Mouse (Mus musculus): Measurements from ENCODE around the gene Necab3. TPM values are rescaled to one million over a fixed set of nuclear protein-coding genes. Genes with fewer than 3 reads are reported as not detected.
A peak's percentile ranks its signal among the peaks of the same experiment; 100 is the strongest.

The Necab3 gene
- 5.2 and 7.6 TPM in 2 replicates for polyA plus RNA-seq (2016; fragmentation: Nextera tagmentation; extraction: Ambion mirVana)

DNA sequence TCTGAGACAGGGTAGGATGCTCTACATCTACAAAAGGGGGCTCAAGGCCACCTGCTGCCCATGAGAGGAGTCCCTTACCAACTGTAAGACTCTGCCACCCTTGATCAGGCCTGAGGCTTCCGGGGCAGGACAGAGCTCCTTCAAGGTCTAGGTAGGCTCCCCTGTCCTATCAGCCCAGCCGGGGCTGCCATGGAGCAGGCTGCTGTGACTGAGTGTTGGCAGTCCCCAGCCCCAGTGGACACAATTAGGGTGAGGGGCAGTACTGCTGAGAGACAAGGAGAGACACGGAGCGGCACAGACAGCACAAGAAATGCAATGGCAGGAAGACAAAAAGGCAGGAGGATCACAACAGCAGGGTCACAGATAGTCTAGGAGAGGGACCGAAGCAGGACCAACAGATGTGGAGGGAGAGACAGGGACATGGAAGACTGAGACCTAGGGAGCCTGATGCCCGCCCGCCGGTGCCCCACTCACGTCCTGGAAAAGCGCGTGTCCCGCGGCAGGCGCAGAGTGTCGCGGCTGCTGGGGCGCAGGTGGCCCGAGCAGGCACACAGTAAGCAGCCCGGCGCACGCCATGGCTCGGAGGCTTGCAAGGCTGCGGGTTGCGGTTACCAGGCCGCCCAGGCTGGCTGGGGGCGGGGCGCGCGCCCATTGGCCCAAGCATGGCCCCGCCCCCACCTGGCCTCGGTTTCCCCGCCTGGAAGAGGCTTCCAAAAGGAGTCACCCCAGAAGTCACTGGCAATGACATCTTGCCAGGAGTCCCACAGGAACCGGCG, at the start of gene Necab3:
TSS of gene Necab3 (minus strand) at position 627 of the 776 bp plus-strand sequence.
- Histone ChIP-seq H3K36me3 (peaks cover 54% of the 10 kb centered on the region), H3K9me3 (replicated peaks) (no peaks in the 10 kb centered on the region), H3K27me3 (ENCODE audit: low read depth, poor library complexity, severe bottlenecking) (peaks cover 21% of the 10 kb centered on the region), H3K27ac (replicated peaks) (peak within 1 kb of the TSS; percentile 79), H3K4me1 (peaks cover 49% of the 10 kb centered on the region), H3K4me3 (peak within 1 kb of the TSS; percentile 50)
- DNase-seq (ENCODE audit: low spot score) = peak; percentile 63
- 6% methylated on average over 34 of the region's 34 CpGs for WGBS

DNA sequence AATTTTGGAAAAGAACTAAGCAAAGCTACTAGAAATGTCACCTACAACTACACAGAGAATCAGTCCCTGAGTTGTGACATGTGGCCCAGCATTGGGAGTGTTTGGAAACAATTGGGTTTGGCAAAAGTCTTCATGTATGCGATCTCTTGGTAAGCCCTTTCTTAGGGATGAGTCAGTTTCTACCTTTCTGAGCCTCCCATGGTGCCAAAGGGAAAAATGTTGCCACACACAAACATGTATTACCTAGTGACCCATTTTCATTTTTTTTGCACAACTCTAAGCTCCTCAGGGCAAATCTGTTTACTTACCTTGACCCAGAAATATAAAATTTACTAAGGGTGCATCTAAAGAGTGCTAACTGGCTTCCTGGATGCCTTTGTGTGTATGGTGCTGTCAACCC, 48.3 kb upstream of the Necab3 start:
- Histone ChIP-seq H3K27ac (replicated peaks) (no peak overlapping the region), H3K36me3 (no peaks in the 10 kb centered on the region), H3K27me3 (ENCODE audit: low read depth, poor library complexity, severe bottlenecking) (peaks cover 17% of the 10 kb centered on the region), H3K4me1 (peaks cover 15% of the 10 kb centered on the region), H3K4me3 (no peak overlapping the region), H3K9me3 (replicated peaks) (no peaks in the 10 kb centered on the region)
- DNase-seq (ENCODE audit: low spot score) = no peak
- WGBS = 85% methylated on average over 1 of the region's 1 CpGs

DNA sequence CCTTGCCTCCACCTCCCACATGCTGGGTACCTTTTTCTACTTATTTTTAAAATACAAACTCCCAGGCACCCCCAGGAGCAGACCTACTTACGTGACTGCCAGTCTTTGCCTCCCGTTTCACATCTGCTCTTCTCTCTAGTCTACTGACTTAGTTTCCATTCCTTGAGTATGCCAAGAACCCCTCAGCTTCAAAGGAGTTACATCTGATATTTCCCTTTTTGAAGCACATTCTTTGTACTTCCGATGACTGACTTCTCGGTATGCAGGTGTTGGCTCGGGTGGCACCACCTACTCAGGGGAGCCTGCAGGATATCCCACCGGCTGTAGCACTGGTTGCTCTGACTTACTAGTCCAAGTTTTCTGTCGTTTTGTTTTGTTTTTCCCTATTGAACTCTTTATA, 45.5 kb upstream of the Necab3 start:
- Histone ChIP-seq H3K27ac (replicated peaks) (no peak overlapping the region), H3K9me3 (replicated peaks) (no peaks in the 10 kb centered on the region), H3K36me3 (no peaks in the 10 kb centered on the region), H3K4me1 (peaks cover 15% of the 10 kb centered on the region), H3K4me3 (peak overlapping the region; percentile 71), H3K27me3 (ENCODE audit: low read depth, poor library complexity, severe bottlenecking) (peaks cover 6% of the 10 kb centered on the region; the same call in 1 of the 2 replicates)
- 48% methylated on average over 7 of the region's 7 CpGs for WGBS
- no peak for DNase-seq (ENCODE audit: low spot score)

DNA sequence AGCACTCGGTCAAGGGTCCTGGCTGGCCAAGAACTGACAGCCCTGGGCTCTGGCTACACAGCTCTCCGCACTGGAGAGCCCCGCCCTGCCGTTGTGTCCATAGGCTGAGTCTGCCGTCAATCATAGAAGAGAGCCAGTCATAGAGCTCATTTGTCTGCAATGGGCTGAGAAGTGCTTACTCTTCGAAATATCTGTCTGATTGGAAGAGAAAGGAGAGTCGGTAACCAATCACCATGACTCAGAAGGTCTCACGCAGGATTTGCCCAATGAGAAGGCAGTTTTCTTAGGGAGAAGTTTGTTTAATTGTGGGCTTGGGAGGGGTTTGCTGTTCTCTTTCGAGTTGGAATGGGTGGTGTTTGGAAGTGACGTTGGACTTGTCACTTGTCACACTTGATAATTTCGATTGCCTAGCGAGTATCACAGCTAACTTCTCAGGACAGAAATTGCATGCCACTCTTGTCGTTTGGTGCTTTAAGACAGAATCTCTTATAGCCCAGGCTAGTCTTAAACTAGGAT, 45.0 kb upstream of the Necab3 start, which contains the start of gene Pxmp4:
TSS of gene Pxmp4 (minus strand) at position 71 of the 516 bp plus-strand sequence.
- Histone ChIP-seq H3K27ac (replicated peaks) (peak within 1 kb of the TSS; percentile 85), H3K27me3 (ENCODE audit: low read depth, poor library complexity, severe bottlenecking) (0 out of 2 replicates have a peak, but pooled peaks cover 3% of the 10 kb centered on the region), H3K4me3 (peak within 1 kb of the TSS; percentile 71), H3K9me3 (replicated peaks) (no peaks in the 10 kb centered on the region), H3K4me1 (peaks cover 15% of the 10 kb centered on the region), H3K36me3 (no peaks in the 10 kb centered on the region)
- WGBS = under 1% methylated on average over 13 of the region's 13 CpGs
- peak; percentile 92 for DNase-seq (ENCODE audit: low spot score)

DNA sequence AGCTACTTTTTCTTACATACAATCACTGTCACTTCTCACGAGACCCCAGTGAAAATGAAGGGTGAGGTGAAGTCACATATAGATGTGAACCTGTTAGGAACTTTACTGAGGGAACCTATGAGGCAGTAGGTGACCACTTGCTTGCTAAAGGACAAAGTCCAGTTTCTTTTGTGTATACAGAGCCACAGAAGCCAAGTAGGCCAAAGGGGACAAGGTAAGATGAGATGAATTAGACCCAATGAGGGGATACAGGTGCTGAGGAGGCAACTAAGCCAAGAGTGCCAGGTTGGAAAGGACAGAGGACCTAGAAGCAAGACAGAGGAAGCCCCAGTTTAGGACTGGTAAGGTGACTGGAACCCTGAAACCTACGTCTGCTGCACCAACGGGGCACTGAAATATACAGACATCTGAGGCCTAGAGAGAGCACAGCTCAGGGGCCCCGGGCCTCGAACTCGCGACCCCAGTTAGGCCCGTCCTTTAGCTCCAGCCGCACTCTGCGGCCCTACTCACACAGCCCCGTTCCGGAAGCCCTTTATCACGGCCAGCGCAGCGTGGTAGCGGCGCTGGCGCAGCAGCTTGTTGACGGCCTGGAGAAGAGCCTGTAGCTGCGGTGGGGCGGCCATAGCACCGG, 44.4 kb upstream of the Necab3 start:
- H3K9me3 ChIP-seq (replicated peaks) = no peaks in the 10 kb centered on the region
- H3K27ac ChIP-seq (replicated peaks) = peak overlapping the region; percentile 85
- DNase-seq (ENCODE audit: low spot score) = no peak
- WGBS = 25% methylated on average over 22 of the region's 22 CpGs
- H3K4me1 ChIP-seq = peaks cover 15% of the 10 kb centered on the region
- H3K27me3 ChIP-seq (ENCODE audit: low read depth, poor library complexity, severe bottlenecking) = no peaks in the 10 kb centered on the region
- no peaks in the 10 kb centered on the region for H3K36me3 ChIP-seq
- H3K4me3 ChIP-seq = peak overlapping the region; percentile 71

DNA sequence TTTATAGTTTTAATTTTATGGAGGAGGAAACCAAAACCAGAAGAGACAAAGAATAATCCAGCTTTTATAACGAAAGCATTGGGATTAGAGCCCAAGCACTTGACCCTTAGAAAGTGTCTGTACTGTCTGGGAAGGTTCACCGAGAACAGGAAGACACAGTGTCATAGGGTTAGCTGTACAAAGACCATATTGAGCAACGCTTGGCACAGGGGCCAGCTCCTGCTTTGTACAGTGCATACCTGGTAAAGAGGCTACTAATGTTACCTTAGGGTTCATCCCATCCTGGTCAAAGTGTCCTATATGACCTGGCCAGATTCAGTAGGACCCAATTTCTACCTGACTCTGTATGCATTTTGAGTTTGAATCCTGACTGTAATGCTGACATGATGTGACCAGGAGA, 42.6 kb upstream of the Necab3 start:
- DNase-seq (ENCODE audit: low spot score) = no peak
- Histone ChIP-seq H3K27me3 (ENCODE audit: low read depth, poor library complexity, severe bottlenecking) (no peaks in the 10 kb centered on the region), H3K27ac (replicated peaks) (no peak overlapping the region), H3K4me1 (peaks cover 15% of the 10 kb centered on the region), H3K36me3 (no peaks in the 10 kb centered on the region), H3K9me3 (replicated peaks) (no peaks in the 10 kb centered on the region), H3K4me3 (no peak overlapping the region)
- WGBS = 70% methylated on average over 3 of the region's 3 CpGs

- 67% methylated on average over 6 of the region's 6 CpGs for WGBS
- H3K9me3 ChIP-seq (replicated peaks) = no peaks in the 10 kb centered on the region
- no peaks in the 10 kb centered on the region for H3K27me3 ChIP-seq (ENCODE audit: low read depth, poor library complexity, severe bottlenecking)
- no peak for DNase-seq (ENCODE audit: low spot score)
- H3K4me1 ChIP-seq = peaks cover 15% of the 10 kb centered on the region
- no peak overlapping the region for H3K4me3 ChIP-seq
- no peak overlapping the region for H3K27ac ChIP-seq (replicated peaks)
- no peaks in the 10 kb centered on the region for H3K36me3 ChIP-seq
Measured at GRCm38 (mm10) chr2:154600586-154600985, 41.9 kb upstream of the Necab3 start.

DNA sequence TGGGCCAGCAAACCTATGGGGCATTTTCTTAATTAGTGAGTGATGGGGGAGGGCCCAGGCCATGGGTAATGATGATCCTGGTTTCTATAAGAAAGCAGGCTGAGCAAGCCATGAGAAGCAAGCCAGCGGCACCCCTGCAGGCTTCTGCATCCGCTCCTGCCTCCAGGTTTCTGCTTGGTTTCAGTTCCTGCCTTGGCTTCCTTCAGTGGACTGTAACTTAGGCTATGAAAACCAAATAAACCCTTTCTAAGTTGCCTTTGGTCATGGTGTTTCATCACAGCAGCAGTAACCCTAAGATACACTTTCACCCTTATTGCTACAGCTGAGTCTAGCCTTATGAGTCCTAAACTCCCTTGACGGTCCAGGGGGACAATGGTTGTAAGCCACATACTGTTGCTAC, 38.7 kb upstream of the Necab3 start:
- no peak for DNase-seq (ENCODE audit: low spot score)
- H3K27ac ChIP-seq (replicated peaks) = no peak overlapping the region
- H3K9me3 ChIP-seq (replicated peaks) = no peaks in the 10 kb centered on the region
- 0 out of 2 replicates have a peak, but pooled peaks cover 9% of the 10 kb centered on the region for H3K36me3 ChIP-seq
- 89% methylated on average over 3 of the region's 3 CpGs for WGBS
- no peaks in the 10 kb centered on the region for H3K4me1 ChIP-seq
- no peak overlapping the region for H3K4me3 ChIP-seq
- H3K27me3 ChIP-seq (ENCODE audit: low read depth, poor library complexity, severe bottlenecking) = no peaks in the 10 kb centered on the region

DNA sequence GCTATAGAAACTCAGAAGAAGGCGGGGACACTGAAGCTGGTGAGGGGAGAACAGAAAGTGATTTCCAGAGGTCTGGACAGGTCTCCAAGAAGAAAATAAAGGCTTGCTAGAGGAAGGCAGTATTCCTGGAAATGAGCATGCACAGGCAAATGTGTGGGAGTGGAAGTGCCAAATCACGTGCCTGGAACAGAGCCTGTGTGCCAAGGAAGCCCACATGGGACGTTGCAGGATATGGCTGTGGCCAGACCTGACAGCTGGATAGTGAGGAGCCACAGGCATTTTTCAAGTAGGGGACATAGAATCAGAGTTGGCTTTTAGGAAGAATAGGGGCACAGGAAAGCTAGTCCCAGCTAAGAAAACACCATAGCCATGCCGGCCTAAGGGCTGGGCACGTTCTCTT, 37.1 kb upstream of the Necab3 start:
- 0 out of 2 replicates have a peak, but pooled peaks cover 9% of the 10 kb centered on the region for H3K36me3 ChIP-seq
- DNase-seq (ENCODE audit: low spot score) = no peak
- no peak overlapping the region for H3K4me3 ChIP-seq
- WGBS = 85% methylated on average over 5 of the region's 5 CpGs
- no peaks in the 10 kb centered on the region for H3K9me3 ChIP-seq (replicated peaks)
- no peak overlapping the region for H3K27ac ChIP-seq (replicated peaks)
- H3K4me1 ChIP-seq = no peaks in the 10 kb centered on the region
- H3K27me3 ChIP-seq (ENCODE audit: low read depth, poor library complexity, severe bottlenecking) = no peaks in the 10 kb centered on the region

DNA sequence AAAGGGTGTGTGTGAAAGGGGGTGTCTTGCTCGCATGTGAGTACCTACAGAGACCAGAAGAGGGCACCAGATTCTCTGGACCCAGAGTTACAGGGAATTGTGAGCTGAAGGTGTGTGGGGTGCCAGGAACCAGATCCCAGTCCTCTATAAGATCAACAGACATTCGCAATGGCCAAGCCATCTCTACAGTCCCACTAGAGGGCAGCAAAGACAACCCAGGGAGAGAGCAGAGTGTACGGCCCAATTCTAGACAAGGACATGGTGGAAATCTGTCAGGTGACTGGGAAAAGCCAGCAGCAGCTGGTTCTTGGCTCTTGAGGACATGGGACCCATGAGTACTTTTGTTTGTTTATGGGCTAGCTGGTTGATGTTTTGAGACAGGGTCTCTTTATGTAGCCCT, 34.3 kb upstream of the Necab3 start:
- H3K9me3 ChIP-seq (replicated peaks) = no peaks in the 10 kb centered on the region
- no peaks in the 10 kb centered on the region for H3K4me1 ChIP-seq
- H3K4me3 ChIP-seq = no peak overlapping the region
- no peak overlapping the region for H3K27ac ChIP-seq (replicated peaks)
- H3K27me3 ChIP-seq (ENCODE audit: low read depth, poor library complexity, severe bottlenecking) = no peaks in the 10 kb centered on the region
- 0 out of 2 replicates have a peak, but pooled peaks cover 9% of the 10 kb centered on the region for H3K36me3 ChIP-seq
- no peak for DNase-seq (ENCODE audit: low spot score)
- 64% methylated on average over 3 of the region's 3 CpGs for WGBS

DNA sequence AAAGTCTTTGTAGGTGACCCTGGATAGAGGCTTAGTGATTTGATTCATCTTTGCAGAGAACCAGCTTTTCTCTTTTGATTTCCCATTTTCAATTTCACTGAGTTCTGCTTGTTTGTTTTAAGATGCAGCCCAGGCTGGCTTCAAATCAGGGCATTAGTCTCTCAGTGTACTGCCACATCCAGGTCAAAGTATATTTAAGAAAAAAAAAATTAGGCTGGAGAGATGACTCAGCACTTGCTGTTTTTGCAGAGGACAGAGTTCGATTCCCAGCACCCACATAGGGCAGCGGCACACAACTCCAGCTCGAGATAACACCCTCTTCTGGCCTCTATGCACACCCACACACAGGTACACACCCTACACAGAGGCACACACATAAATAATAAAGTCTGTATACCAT, 32.5 kb upstream of the Necab3 start:
- H3K4me1 ChIP-seq = no peaks in the 10 kb centered on the region
- H3K27me3 ChIP-seq (ENCODE audit: low read depth, poor library complexity, severe bottlenecking) = no peaks in the 10 kb centered on the region
- no peak overlapping the region for H3K4me3 ChIP-seq
- DNase-seq (ENCODE audit: low spot score) = no peak
- H3K9me3 ChIP-seq (replicated peaks) = no peaks in the 10 kb centered on the region; the same call in 1 of the 2 replicates
- peaks cover 13% of the 10 kb centered on the region; the same call in 1 of the 2 replicates for H3K36me3 ChIP-seq
- 84% methylated on average over 3 of the region's 3 CpGs for WGBS
- no peak overlapping the region for H3K27ac ChIP-seq (replicated peaks)

DNA sequence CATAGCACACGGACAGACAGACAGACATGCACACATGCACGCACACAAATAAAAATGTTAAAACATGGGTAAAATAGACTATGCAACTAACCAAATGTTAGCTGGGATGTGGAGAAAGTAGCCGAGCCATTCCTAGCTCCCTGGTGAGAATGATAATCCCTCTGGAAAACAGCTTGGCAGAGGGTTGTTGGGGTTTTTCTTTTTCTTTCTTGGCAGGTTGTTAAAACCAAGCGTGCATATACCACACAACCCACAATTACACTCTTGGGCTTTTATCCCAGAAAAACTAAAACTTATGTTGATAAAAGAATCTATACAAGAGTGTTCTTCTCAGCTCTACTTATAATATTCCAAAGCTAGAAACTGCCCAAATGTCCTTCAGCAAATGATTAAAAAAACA, 30.4 kb upstream of the Necab3 start:
- no peak overlapping the region for H3K4me3 ChIP-seq
- no peak for DNase-seq (ENCODE audit: low spot score)
- H3K36me3 ChIP-seq = peaks cover 13% of the 10 kb centered on the region; the same call in 1 of the 2 replicates
- H3K4me1 ChIP-seq = peaks cover 11% of the 10 kb centered on the region; the same call in 1 of the 2 replicates
- no peaks in the 10 kb centered on the region; the same call in 1 of the 2 replicates for H3K9me3 ChIP-seq (replicated peaks)
- H3K27me3 ChIP-seq (ENCODE audit: low read depth, poor library complexity, severe bottlenecking) = no peaks in the 10 kb centered on the region
- H3K27ac ChIP-seq (replicated peaks) = no peak overlapping the region
- WGBS = 77% methylated on average over 4 of the region's 4 CpGs
